Mouse (Mus musculus): Measurements from ENCODE around the gene Abhd4.

Gene Abhd4

DNA sequence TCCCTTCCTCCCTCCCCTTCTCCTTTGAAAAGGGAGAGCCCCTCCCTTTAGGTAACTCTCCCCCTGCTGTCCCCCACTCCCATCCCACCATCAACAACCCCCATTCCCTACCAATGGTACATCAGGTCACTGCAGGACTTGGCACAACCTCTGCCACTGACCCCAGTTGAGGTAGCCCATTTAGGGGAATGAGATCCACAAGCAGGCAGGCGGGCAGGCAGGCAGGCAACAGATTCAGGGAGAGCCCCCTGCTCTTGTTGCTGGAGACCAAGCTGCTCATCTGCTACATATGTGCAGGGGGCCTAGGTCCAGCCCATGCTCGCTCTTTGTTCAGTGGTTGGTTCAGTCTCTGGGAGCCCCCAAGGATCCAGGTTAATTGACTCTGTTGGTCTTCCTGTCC, 22.5 kb downstream of the Abhd4 start:
- no peak for DNase-seq (ENCODE audit: low read depth, low spot score)

DNA sequence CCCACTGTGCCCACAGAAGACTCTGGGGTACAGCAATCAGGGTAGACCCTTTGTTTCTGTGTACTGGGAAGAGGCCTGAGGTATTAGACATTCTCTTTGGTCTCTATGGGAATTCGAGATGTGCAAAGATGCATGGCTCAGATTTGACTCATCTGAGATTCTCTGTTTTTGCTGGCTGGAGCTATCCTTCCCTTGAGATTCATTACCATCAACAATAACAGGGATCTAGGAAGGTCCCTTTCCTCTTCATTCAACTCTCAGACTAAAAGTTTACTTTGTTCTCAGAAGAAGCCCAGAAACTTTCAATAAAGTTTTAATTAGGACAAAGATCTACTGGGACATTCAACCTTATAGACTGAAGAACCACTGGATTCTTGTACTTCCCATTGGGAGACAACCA, 30.9 kb downstream of the Abhd4 start, which contains the start of gene Olfr49:
Gene Olfr49, minus strand, starts transcription at position 101 of the 400 bp plus-strand sequence.
- DNase-seq (ENCODE audit: low read depth, low spot score) = no peak

DNA sequence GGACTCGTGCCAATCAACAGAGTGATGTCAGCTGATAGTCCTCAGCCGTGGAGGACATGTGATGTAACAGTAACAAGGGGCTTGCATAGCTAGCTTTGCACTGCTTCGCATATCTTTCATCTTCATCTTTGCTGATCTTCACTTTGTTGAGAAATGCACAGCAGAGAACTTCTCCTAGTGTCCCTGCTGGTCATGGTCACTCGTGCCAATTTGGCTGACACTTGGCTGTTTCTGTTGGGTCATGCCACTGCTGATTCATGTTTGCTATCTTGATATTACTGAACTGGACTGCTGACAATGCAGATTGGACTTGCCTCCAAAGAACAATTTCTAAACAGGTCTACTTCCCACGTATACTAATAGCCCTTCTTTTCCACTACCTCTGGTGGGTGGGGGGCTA, 46.1 kb downstream of the Abhd4 start:
- DNase-seq (ENCODE audit: low read depth, low spot score) = no peak

DNA sequence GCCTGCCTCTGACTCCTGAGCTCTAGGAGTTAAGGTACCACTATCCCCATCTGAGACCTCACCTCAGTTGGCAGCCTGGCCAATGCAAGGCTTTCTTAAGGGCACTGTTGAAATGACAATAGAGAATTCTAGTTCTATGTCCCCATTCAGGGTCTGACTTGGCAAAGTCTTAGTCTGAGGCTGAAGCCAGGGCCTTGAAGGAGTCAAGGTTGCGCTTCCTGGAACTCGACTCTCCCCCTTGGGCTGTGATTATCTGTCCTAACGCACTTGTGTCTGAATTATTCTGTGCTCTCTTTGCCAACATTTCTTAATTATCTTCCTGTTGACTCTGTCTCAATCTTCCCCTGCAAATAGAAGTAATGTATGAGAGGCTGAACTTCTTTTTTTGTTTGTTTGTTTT, 46.7 kb downstream of the Abhd4 start:
- DNase-seq (ENCODE audit: low read depth, low spot score) = no peak

DNA sequence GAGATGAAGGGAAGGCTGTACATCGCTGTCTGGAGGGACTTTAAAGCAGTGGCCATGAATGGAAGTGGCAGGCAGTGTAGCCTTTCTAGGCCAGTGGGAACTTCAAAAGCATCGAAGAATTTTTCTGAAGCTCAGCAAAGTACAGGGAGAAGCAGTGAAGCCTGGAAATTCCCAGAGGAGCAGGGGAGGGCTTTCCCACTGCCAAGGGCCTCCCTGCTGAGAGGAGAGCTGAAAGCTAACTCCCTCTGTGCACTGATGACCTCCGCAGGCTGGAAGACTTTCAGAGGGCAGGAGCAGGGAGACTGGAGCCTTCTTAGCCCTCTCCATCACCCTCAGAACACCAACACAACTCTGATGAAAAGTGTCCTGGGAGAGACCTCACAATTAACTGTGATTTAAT, 57.8 kb downstream of the Abhd4 start:
- no peak for DNase-seq (ENCODE audit: low read depth, low spot score)
